Mouse (Mus musculus) c-Kit-negative CD71-positive TER-119-positive erythroid progenitor cells, embryonic 14.5 days (primary cell): Measurements from ENCODE around the gene Nfib.

Source experiments
- DNase-seq: peaks from one replicate; pipeline ENCODE4 v3.0.0-alpha.2; 2013; ENCODE audit warnings: low read depth, low spot score

Nfib gene

GRCm38 (mm10) chr4:82704841-82705794, at the start of gene Nfib:
TSS of gene Nfib (minus strand) at chr4:82705750.
- DNase-seq = no peak

GRCm38 (mm10) chr4:82735764-82736163, 30.2 kb upstream of the Nfib start:
- no peak for DNase-seq

GRCm38 (mm10) chr4:82734765-82735481, 29.4 kb upstream of the Nfib start:
- no peak for DNase-seq

GRCm38 (mm10) chr4:82734348-82734747, 28.8 kb upstream of the Nfib start:
- DNase-seq = no peak

GRCm38 (mm10) chr4:82733636-82734035, 28.1 kb upstream of the Nfib start:
- no peak for DNase-seq

- DNase-seq = no peak
Measured at GRCm38 (mm10) chr4:82730248-82730887, 24.8 kb upstream of the Nfib start.

- DNase-seq = no peak
Measured at GRCm38 (mm10) chr4:82724058-82724457, 18.5 kb upstream of the Nfib start.

GRCm38 (mm10) chr4:82723048-82723447, 17.5 kb upstream of the Nfib start:
- no peak for DNase-seq

- DNase-seq = no peak
Measured at GRCm38 (mm10) chr4:82715833-82716232, 10.3 kb upstream of the Nfib start.

- no peak for DNase-seq
Measured at GRCm38 (mm10) chr4:82711611-82712295, 6.2 kb upstream of the Nfib start.

- no peak for DNase-seq
Measured at GRCm38 (mm10) chr4:82709666-82710065, 4.1 kb upstream of the Nfib start.

GRCm38 (mm10) chr4:82706012-82706411, 462 bp upstream of the Nfib start:
- no peak for DNase-seq

GRCm38 (mm10) chr4:82704079-82704830, 1.3 kb downstream of the Nfib start:
- no peak for DNase-seq

- no peak for DNase-seq
Measured at GRCm38 (mm10) chr4:82702808-82703207, 2.7 kb downstream of the Nfib start.

GRCm38 (mm10) chr4:82699504-82699903, 6.0 kb downstream of the Nfib start:
- DNase-seq = no peak

- no peak for DNase-seq
Measured at GRCm38 (mm10) chr4:82698616-82699015, 6.9 kb downstream of the Nfib start.

- DNase-seq = no peak
Measured at GRCm38 (mm10) chr4:82697151-82697550, 8.4 kb downstream of the Nfib start.

GRCm38 (mm10) chr4:82695760-82696501, 9.6 kb downstream of the Nfib start:
- DNase-seq = no peak

- no peak for DNase-seq
Measured at GRCm38 (mm10) chr4:82692009-82692326, 13.6 kb downstream of the Nfib start.
